Mouse (Mus musculus) embryonic facial prominence, embryonic 14.5 days (tissue): ENCODE results near the gene Rnf214. TPM values are rescaled to one million over a fixed set of nuclear protein-coding genes. Genes with fewer than 3 reads are reported as not detected.
A peak's percentile ranks its signal among the peaks of the same experiment; 100 is the strongest.

Experiments used
- ATAC-seq: fragments of 200-750 bp; cut with Nextera tagmentation; 2 replicates; pipeline ENCODE4 v1.8.0; 2017; ENCODE audit warnings: low read depth, moderate number of reproducible peaks, moderate TSS enrichment
- DNase-seq: peaks from one replicate; pipeline ENCODE4 v3.0.0-alpha.2; 2015; ENCODE audit warnings: low spot score
- H3K27ac ChIP-seq: fragments of 300-500 bp; sonication (generic); replicated peaks from 2 replicates; pipeline ENCODE4 v1.5.1; 2014; ENCODE audit warnings: low read depth, mild to moderate bottlenecking, low read length, moderate library complexity
- H3K27me3 ChIP-seq: fragments of 300-500 bp; sonication (generic); replicated peaks from 2 replicates; pipeline ENCODE4 v1.6.1; 2014; ENCODE audit warnings: low read length; ENCODE audit not compliant: control insufficient read depth, insufficient read depth
- H3K36me3 ChIP-seq: fragments of 300-500 bp; sonication (generic); 2 replicates; pipeline ENCODE4 v1.6.1; 2014; ENCODE audit warnings: low read length, mixed read lengths; ENCODE audit not compliant: control insufficient read depth, insufficient read depth
- H3K4me1 ChIP-seq: fragments of 300-500 bp; sonication (generic); 2 replicates; pipeline ENCODE4 v1.6.1; 2014; ENCODE audit warnings: antibody characterized with exemption, low read length; ENCODE audit not compliant: control insufficient read depth, insufficient read depth
- H3K4me2 ChIP-seq: fragments of 300-500 bp; sonication (generic); 2 replicates; pipeline ENCODE4 v1.6.1; 2014; ENCODE audit warnings: low read depth, mild to moderate bottlenecking, low read length, moderate library complexity, mixed read lengths
- H3K4me3 ChIP-seq: fragments of 300-500 bp; sonication (generic); 2 replicates; pipeline ENCODE4 v1.5.1; 2014; ENCODE audit warnings: low read depth, mild to moderate bottlenecking, low read length
- H3K9ac ChIP-seq: fragments of 300-500 bp; sonication (generic); 2 replicates; pipeline ENCODE4 v1.6.1; 2014; ENCODE audit warnings: low read depth, mild to moderate bottlenecking, low read length, moderate library complexity, mixed read lengths
- H3K9me3 ChIP-seq: fragments of 300-500 bp; sonication (generic); 2 replicates; pipeline ENCODE4 v1.6.1; 2016; ENCODE audit warnings: low read length; ENCODE audit not compliant: control insufficient read depth
- WGBS: fragments of 180-500 bp; shearing (Covaris S2); extraction: QIAGEN DNeasy Blood & Tissue Kit; methylation state at CpG from one replicate; pipeline ENCODE4 v1.1.7; 2014; 5-methylcytosine and 5-hydroxymethylcytosine counted together
- polyA plus RNA-seq: library from polyadenylated mRNA; unstranded; fragments of >200 nt; fragmentation: Nextera tagmentation; extraction: Ambion mirVana; gene quantifications from 2 replicates; pipeline ENCODE4 v1.2.1, GENCODE M21; 2014

Gene Rnf214
- polyA plus RNA-seq, 1 experiment from 2014 or later: 47.7 TPM

DNA sequence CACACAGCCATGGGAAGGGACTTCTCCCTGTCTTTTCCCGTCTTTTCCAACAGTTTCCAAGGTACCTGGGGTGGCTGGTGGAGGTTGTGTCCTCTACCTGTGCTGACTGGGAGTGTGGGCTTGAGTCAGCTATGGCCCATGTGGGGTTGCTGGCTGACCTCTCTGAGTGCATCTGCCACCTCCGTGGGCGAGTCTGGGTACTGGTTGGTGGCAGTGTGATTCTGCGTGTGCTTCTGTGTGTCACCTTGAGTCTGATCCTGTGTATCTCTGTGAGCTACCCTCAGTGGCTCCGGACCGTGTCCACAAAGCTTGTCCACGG, 66.8 kb downstream of the Rnf214 start:
- ATAC-seq: no peak
- Histone ChIP-seq H3K4me1 (peaks cover 19% of the 10 kb centered on the region), H3K4me3 (peak overlapping the region; percentile 74), H3K9me3 (no peaks in the 10 kb centered on the region), H3K27me3 (no peaks in the 10 kb centered on the region), H3K4me2 (peak overlapping the region; percentile 96), H3K9ac (peak overlapping the region; percentile 80), H3K36me3 (no peaks in the 10 kb centered on the region), H3K27ac (no peak overlapping the region)
- no peak for DNase-seq
- 85% methylated on average over 7 of the region's 7 CpGs for WGBS

GRCm38 (mm10) chr9:45839139-45839981, 67.4 kb downstream of the Rnf214 start:
- WGBS: 10% methylated on average over 15 of the region's 17 CpGs
- H3K27ac ChIP-seq: no peak overlapping the region

GRCm38 (mm10) chr9:45838434-45839138, 68.1 kb downstream of the Rnf214 start, which contains the start of gene Bace1:
TSS of gene Bace1 (plus strand) at chr9:45838580.
- 0 out of 2 replicates have a peak within 1 kb of the TSS, but pooled peaks have one; percentile 23 for H3K27ac ChIP-seq
- H3K9me3 ChIP-seq: no peaks in the 10 kb centered on the region
- H3K9ac ChIP-seq: peak within 1 kb of the TSS; percentile 80
- no peaks in the 10 kb centered on the region for H3K36me3 ChIP-seq
- peak within 1 kb of the TSS; percentile 96 for H3K4me2 ChIP-seq
- no peaks in the 10 kb centered on the region for H3K27me3 ChIP-seq
- H3K4me1 ChIP-seq: peaks cover 19% of the 10 kb centered on the region
- DNase-seq (peak; percentile 97), ATAC-seq (peak; percentile 92)
- WGBS: under 1% methylated on average over 23 of the region's 40 CpGs
- H3K4me3 ChIP-seq: peak within 1 kb of the TSS; percentile 74

More at GRCm38 (mm10) chr9:45839139-45839981, 67.4 kb downstream of the Rnf214 start:
- DNase-seq (no peak), ATAC-seq (no peak; the same call in 1 of the 2 replicates)
- H3K36me3 ChIP-seq: no peaks in the 10 kb centered on the region
- peak overlapping the region; percentile 96 for H3K4me2 ChIP-seq
- no peaks in the 10 kb centered on the region for H3K9me3 ChIP-seq
- H3K4me1 ChIP-seq: peaks cover 19% of the 10 kb centered on the region
- peak overlapping the region; percentile 80 for H3K9ac ChIP-seq
- no peaks in the 10 kb centered on the region for H3K27me3 ChIP-seq
- peak overlapping the region; percentile 74 for H3K4me3 ChIP-seq

DNA sequence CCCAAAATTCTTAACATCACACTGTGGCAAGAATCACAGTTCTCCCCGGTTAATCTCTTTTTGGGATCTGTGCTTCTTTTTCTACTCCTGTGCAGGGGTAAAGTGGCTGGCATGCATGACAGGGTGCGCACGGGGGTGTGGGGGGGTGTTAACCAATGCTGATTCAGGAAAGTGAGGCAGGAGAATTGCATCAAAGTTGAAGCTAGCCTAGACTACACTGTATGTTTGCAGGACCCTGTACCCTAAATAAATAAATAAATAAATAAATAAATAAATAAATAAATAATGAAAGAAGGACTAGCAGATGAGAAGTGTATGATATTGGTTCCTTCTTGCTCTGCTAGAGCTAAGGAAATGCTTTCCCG, 68.7 kb downstream of the Rnf214 start:
- DNase-seq (no peak), ATAC-seq (peak; percentile 11; the same call in 1 of the 2 replicates)
- peaks cover 19% of the 10 kb centered on the region for H3K4me1 ChIP-seq
- no peaks in the 10 kb centered on the region for H3K27me3 ChIP-seq
- H3K9ac ChIP-seq: no peak overlapping the region
- H3K36me3 ChIP-seq: no peaks in the 10 kb centered on the region
- H3K9me3 ChIP-seq: no peaks in the 10 kb centered on the region
- H3K4me3 ChIP-seq: peak overlapping the region; percentile 74
- H3K27ac ChIP-seq: no peak overlapping the region
- peak overlapping the region; percentile 96 for H3K4me2 ChIP-seq
- 18% methylated on average over 4 of the region's 4 CpGs for WGBS

GRCm38 (mm10) chr9:45833461-45833860, 73.2 kb downstream of the Rnf214 start:
- no peak overlapping the region for H3K4me3 ChIP-seq
- H3K27ac ChIP-seq: no peak overlapping the region
- no peak overlapping the region for H3K9ac ChIP-seq
- no peak overlapping the region for H3K4me2 ChIP-seq
- no peaks in the 10 kb centered on the region for H3K36me3 ChIP-seq
- ATAC-seq: no peak
- H3K9me3 ChIP-seq: 0 out of 2 replicates have a peak, but pooled peaks cover 4% of the 10 kb centered on the region
- 73% methylated on average over 2 of the region's 2 CpGs for WGBS
- DNase-seq: no peak
- no peaks in the 10 kb centered on the region for H3K27me3 ChIP-seq
- no peaks in the 10 kb centered on the region for H3K4me1 ChIP-seq

GRCm38 (mm10) chr9:45832898-45833297, 73.8 kb downstream of the Rnf214 start:
- Histone ChIP-seq H3K27ac (no peak overlapping the region), H3K9me3 (0 out of 2 replicates have a peak, but pooled peaks cover 4% of the 10 kb centered on the region), H3K4me2 (no peak overlapping the region), H3K4me3 (no peak overlapping the region), H3K27me3 (no peaks in the 10 kb centered on the region), H3K36me3 (no peaks in the 10 kb centered on the region), H3K4me1 (no peaks in the 10 kb centered on the region), H3K9ac (no peak overlapping the region)
- WGBS: 79% methylated on average over 2 of the region's 2 CpGs
- ATAC-seq: no peak
- DNase-seq: no peak

DNA sequence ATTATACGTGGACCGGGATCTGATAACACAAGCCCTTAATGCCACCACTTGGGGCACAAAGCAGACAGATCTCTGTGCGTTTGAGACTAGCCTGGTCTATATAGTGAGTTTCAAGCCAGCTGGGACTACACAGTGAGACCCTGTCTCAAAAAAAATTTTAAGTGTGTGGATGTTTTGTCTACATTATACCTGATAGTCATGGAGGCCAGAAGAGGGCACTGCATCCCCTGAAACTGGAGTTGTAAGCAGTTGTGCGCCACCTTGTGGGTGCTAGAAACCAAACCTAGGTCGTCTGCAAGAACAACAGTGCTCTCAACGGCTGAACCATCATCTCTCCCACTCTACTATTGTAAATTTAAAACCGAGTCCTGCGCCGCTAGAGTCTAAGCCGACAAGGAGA, 77.6 kb downstream of the Rnf214 start:
- ATAC-seq (peak; percentile 48), DNase-seq (peak; percentile 91)
- Histone ChIP-seq H3K4me2 (peak overlapping the region; percentile 86), H3K27ac (no peak overlapping the region; the same call in 1 of the 2 replicates), H3K9ac (no peak overlapping the region), H3K4me1 (peaks cover 7% of the 10 kb centered on the region), H3K36me3 (no peaks in the 10 kb centered on the region), H3K4me3 (peak overlapping the region; percentile 81), H3K9me3 (0 out of 2 replicates have a peak, but pooled peaks cover 4% of the 10 kb centered on the region), H3K27me3 (no peaks in the 10 kb centered on the region)
- 31% methylated on average over 10 of the region's 10 CpGs for WGBS

DNA sequence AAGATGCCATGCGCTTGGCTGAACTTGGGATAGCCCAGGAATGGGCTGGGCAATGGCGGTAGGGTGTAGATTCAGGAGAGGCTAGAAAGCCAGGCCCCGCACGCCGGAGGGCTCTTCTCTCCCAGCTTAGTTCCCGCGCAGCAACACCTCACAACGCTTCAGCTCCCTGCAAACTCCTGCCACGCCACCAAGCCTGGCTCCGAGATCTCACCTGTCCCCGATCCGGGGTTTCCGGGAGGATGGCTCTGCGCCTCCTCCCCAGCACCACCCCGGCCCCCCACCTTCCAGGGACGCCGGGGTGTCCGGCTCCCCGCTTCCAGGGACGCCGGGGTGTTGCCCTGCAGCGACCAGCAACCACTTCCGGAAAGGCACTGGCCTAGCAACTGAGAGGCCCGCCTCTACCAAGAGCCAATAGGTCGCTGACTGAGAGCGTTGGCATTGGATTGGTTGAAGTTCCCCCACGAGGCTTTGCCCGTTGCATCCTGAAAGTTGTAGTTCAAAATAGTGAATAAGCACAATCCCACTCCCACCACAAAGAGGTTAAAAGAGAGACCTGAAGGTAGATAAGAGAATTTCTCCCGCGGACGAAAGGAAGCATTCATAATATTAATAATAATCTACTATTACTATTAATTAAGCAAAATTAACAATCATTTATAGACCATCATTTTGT, 78.3 kb downstream of the Rnf214 start, which contains the start of gene Cep164:
Gene Cep164 (minus strand): TSS at position 401 of the 673 bp plus-strand sequence.
- H3K36me3 ChIP-seq: 0 out of 2 replicates have a peak, but pooled peaks cover 1% of the 10 kb centered on the region
- H3K4me2 ChIP-seq: peak within 1 kb of the TSS; percentile 86
- peak; percentile 98 for DNase-seq
- WGBS: 2% methylated on average over 30 of the region's 31 CpGs
- H3K4me3 ChIP-seq: peak within 1 kb of the TSS; percentile 81
- H3K4me1 ChIP-seq: peaks cover 7% of the 10 kb centered on the region
- H3K9ac ChIP-seq: peak within 1 kb of the TSS; percentile 70
- H3K27ac ChIP-seq: peak within 1 kb of the TSS; percentile 83
- peak; percentile 96 for ATAC-seq
- H3K27me3 ChIP-seq: no peaks in the 10 kb centered on the region
- 0 out of 2 replicates have a peak, but pooled peaks cover 4% of the 10 kb centered on the region for H3K9me3 ChIP-seq
